Mouse (Mus musculus): ENCODE results near the gene Cct7. TPM values are rescaled to one million over a fixed set of nuclear protein-coding genes. Genes with fewer than 3 reads are reported as not detected.

The Cct7 gene
- polyA plus RNA-seq, 1 experiment = 96.7 TPM

GRCm38 (mm10) chr6:85498147-85498546 is 46.8 kb downstream of the Cct7 start:
- H3K4me1 ChIP-seq (ENCODE audit: control insufficient read depth, insufficient read depth, low read length) = no peaks in the 10 kb centered on the region
- H3K27ac ChIP-seq (ENCODE audit: insufficient read depth, low read depth, low read length) = no peak overlapping the region
- TF ChIP-seq CTCF (IDR thresholded peaks at IDR 0.05; ENCODE audit: low read depth, low read length) (no peak), POLR2A (IDR thresholded peaks at IDR 0.05; ENCODE audit: borderline replicate concordance, low read depth, low read length) (no peak)
- no peak overlapping the region for H3K4me3 ChIP-seq (ENCODE audit: insufficient read depth, low read length)

DNA sequence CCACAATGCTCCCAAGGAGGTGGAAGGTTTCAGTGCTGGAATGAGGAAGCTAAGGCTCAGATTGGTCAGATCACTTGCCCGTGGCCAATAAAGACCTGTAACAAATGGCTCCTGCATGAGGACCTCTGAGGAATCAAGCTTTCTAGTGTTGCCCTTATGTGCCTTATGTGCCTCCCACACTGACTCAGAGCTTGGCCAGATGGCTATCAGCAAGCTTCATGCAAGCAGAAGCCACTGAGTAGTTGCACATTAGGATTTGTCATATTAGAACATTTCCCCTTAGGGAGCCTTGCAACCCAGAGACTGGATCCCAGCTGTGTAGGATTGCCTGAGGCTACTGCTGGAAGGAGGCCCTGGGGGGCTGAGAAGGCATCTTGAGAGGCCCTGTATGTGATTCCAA is 49.1 kb downstream of the Cct7 start:
- H3K27ac ChIP-seq (ENCODE audit: insufficient read depth, low read depth, low read length) = no peak overlapping the region
- no peak overlapping the region for H3K4me3 ChIP-seq (ENCODE audit: insufficient read depth, low read length)
- H3K4me1 ChIP-seq (ENCODE audit: control insufficient read depth, insufficient read depth, low read length) = no peaks in the 10 kb centered on the region
- TF ChIP-seq POLR2A (IDR thresholded peaks at IDR 0.05; ENCODE audit: borderline replicate concordance, low read depth, low read length) (no peak), CTCF (IDR thresholded peaks at IDR 0.05; ENCODE audit: low read depth, low read length) (no peak)

- Histone ChIP-seq H3K4me1 (ENCODE audit: control insufficient read depth, insufficient read depth, low read length) (no peaks in the 10 kb centered on the region), H3K4me3 (ENCODE audit: insufficient read depth, low read length) (no peak overlapping the region), H3K27ac (ENCODE audit: insufficient read depth, low read depth, low read length) (no peak overlapping the region)
- no peak for TF ChIP-seq POLR2A (IDR thresholded peaks at IDR 0.05; ENCODE audit: borderline replicate concordance, low read depth, low read length)
- TF ChIP-seq CTCF (IDR thresholded peaks at IDR 0.05; ENCODE audit: low read depth, low read length) = no peak
Observed at GRCm38 (mm10) chr6:85501571-85502102, 50.3 kb downstream of the Cct7 start.

DNA sequence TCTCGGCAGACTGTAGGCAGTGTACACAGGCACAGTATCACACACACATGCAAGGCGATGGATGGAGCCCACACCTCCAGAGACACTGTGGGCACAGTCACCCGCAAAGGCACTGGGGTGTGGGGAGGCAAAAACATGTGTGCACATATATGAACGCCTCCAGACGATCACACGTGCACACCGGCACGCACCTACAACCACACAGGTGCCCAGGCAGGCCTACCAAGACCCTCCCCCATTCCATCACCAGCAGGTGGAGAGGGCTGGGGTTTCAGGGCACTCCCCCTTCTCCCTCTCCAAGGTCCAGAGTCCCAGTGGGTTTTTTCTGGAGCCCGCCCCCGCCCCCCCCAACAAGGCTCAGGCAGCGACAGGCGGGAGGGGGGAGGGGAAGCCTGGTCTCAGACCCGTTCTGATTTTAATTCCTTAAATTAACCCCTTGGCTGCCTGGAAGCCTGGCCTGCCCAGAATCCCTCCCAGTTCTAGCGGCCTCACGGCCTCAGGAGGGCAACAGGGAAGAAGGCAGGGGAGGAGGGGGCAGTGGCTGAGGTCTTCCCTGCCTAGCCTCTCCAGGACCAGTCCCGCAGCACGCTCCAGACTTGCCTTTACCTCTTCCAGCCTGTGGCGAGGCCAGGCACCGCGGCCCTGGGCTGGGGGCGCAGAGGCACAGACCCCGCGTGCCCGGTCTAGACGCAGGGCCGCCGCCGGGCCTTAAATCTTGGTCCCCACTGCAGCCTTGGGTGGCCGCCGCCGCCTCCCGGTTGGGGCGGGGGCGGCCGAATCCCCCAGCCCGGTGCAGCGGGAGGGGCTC is 51.0 kb downstream of the Cct7 start:
- no peak for TF ChIP-seq POLR2A (IDR thresholded peaks at IDR 0.05; ENCODE audit: borderline replicate concordance, low read depth, low read length)
- TF ChIP-seq CTCF (IDR thresholded peaks at IDR 0.05; ENCODE audit: low read depth, low read length) = no peak
- Histone ChIP-seq H3K4me3 (ENCODE audit: insufficient read depth, low read length) (peak overlapping the region; percentile 46), H3K27ac (ENCODE audit: insufficient read depth, low read depth, low read length) (no peak overlapping the region), H3K4me1 (ENCODE audit: control insufficient read depth, insufficient read depth, low read length) (no peaks in the 10 kb centered on the region)

- Histone ChIP-seq H3K4me1 (ENCODE audit: control insufficient read depth, insufficient read depth, low read length) (no peaks in the 10 kb centered on the region), H3K4me3 (ENCODE audit: insufficient read depth, low read length) (peak within 1 kb of the TSS; percentile 46), H3K27ac (ENCODE audit: insufficient read depth, low read depth, low read length) (no peak within 1 kb of the TSS)
- TF ChIP-seq CTCF (IDR thresholded peaks at IDR 0.05; ENCODE audit: low read depth, low read length) (no peak), POLR2A (IDR thresholded peaks at IDR 0.05; ENCODE audit: borderline replicate concordance, low read depth, low read length) (no peak)
Observed at GRCm38 (mm10) chr6:85502911-85503250, 51.6 kb downstream of the Cct7 start, which contains the start of gene Fbxo41. TSS of gene Fbxo41 (minus strand) at chr6:85502994.

DNA sequence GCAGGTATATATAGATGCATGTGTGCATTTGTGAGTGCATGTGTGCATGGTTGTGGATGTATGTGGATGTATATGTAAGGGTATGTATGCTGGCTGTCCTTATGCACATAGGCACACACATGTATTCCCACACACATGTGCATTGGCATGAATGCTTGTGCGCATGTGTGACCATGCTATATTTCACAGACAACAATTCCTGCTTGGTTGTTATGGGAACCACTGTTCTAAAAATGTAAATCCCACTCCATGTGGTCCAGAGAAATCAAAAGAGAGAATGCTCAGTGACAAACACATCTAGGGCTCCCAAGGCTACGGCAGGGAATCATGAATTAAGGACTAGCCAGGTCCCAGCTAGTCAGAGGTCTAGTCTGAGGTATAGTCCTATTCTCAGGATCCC is 53.6 kb downstream of the Cct7 start:
- Histone ChIP-seq H3K4me3 (ENCODE audit: insufficient read depth, low read length) (no peak overlapping the region), H3K4me1 (ENCODE audit: control insufficient read depth, insufficient read depth, low read length) (no peaks in the 10 kb centered on the region), H3K27ac (ENCODE audit: insufficient read depth, low read depth, low read length) (no peak overlapping the region)
- TF ChIP-seq POLR2A (IDR thresholded peaks at IDR 0.05; ENCODE audit: borderline replicate concordance, low read depth, low read length) = no peak
- TF ChIP-seq CTCF (IDR thresholded peaks at IDR 0.05; ENCODE audit: low read depth, low read length) = no peak

DNA sequence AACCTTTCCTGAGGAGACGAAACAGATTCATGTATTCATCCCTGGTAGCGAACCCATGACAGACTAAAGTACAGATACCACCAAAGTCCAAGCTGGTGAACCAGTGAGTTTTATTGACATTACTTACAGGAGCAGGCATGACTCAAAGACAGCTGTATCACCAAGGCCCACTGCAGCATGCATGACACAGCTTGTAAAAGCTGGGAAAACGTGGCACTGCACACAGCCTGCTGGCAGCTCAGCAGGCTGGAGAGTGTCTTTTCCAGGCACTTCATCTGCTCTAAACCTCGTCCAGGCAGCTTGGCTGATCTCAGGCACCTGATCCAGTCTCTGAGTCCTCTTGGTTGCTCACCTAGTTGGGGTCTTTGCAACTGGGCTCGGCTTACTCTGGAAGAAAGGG is 57.3 kb downstream of the Cct7 start:
- no peaks in the 10 kb centered on the region for H3K4me1 ChIP-seq (ENCODE audit: control insufficient read depth, insufficient read depth, low read length)
- no peak overlapping the region for H3K4me3 ChIP-seq (ENCODE audit: insufficient read depth, low read length)
- TF ChIP-seq CTCF (IDR thresholded peaks at IDR 0.05; ENCODE audit: low read depth, low read length) (no peak), POLR2A (IDR thresholded peaks at IDR 0.05; ENCODE audit: borderline replicate concordance, low read depth, low read length) (no peak)
- H3K27ac ChIP-seq (ENCODE audit: insufficient read depth, low read depth, low read length) = no peak overlapping the region

GRCm38 (mm10) chr6:85510476-85510875 is 59.2 kb downstream of the Cct7 start:
- Histone ChIP-seq H3K4me3 (ENCODE audit: insufficient read depth, low read length) (no peak overlapping the region), H3K4me1 (ENCODE audit: control insufficient read depth, insufficient read depth, low read length) (no peaks in the 10 kb centered on the region), H3K27ac (ENCODE audit: insufficient read depth, low read depth, low read length) (no peak overlapping the region)
- TF ChIP-seq POLR2A (IDR thresholded peaks at IDR 0.05; ENCODE audit: borderline replicate concordance, low read depth, low read length) (no peak), CTCF (IDR thresholded peaks at IDR 0.05; ENCODE audit: low read depth, low read length) (peak; percentile 35; the same call in 1 of the 2 replicates)

DNA sequence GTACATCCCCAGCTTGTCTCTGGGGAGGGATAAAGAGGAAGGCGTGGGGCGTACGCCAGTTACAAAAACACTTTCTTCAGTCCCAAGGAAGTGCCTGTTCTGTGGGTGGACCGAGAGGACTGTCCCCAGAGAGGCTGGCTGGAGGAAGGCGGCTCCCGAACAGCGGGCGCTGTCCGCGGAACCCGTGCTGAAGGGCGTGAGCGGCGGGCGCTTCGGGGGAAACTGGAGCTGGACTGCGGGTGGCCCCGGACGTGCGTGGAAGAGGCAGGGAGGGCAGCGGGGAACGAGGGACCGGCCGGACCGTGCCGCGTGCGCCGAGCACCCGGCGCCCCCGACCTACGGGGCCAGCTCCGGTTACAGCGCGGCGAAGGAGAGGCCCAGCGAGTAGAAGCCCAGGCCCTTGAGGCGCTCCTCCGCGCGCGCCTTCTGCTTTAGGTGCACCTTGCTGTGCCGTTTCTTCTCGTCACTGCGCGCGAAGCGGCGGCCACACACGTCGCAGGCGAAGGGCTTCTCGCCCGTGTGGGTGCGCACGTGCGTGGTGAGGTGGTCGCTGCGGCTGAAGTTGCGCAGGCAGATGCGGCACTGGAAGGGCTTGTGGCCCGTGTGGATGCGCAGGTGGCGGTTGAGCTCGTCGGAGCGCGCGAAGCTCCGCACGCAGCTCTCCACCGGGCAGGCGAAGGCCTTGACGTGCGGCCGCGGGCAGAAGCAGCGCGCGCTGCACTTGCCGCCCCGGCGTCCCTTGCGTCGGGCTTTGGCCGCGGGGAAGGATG is 60.2 kb downstream of the Cct7 start:
- Histone ChIP-seq H3K4me1 (ENCODE audit: control insufficient read depth, insufficient read depth, low read length) (no peaks in the 10 kb centered on the region), H3K27ac (ENCODE audit: insufficient read depth, low read depth, low read length) (no peak overlapping the region), H3K4me3 (ENCODE audit: insufficient read depth, low read length) (no peak overlapping the region)
- TF ChIP-seq CTCF (IDR thresholded peaks at IDR 0.05; ENCODE audit: low read depth, low read length) (no peak), POLR2A (IDR thresholded peaks at IDR 0.05; ENCODE audit: borderline replicate concordance, low read depth, low read length) (no peak)

DNA sequence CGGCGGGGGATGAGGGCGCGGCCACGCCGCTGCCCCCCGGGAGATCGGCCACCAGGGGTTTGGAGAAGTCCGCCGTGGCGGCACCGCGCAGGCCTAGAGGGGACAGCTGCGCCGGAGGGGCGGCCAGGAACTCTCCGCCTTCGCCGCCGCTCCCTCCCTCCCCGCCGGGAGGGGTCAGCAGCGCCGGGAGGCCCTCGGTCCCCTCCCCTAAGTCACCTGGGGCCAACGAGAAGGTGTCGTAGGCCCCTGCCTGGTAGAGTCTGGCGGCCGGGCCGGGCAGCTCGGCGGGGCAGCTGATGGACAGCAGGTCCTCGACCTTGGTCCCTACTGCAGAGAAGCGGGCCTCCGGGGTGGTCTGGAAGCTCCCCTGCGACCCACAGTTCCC is 60.7 kb downstream of the Cct7 start:
- Histone ChIP-seq H3K27ac (ENCODE audit: insufficient read depth, low read depth, low read length) (no peak overlapping the region), H3K4me3 (ENCODE audit: insufficient read depth, low read length) (no peak overlapping the region), H3K4me1 (ENCODE audit: control insufficient read depth, insufficient read depth, low read length) (no peaks in the 10 kb centered on the region)
- TF ChIP-seq POLR2A (IDR thresholded peaks at IDR 0.05; ENCODE audit: borderline replicate concordance, low read depth, low read length) = no peak
- no peak for TF ChIP-seq CTCF (IDR thresholded peaks at IDR 0.05; ENCODE audit: low read depth, low read length)

Data from bone marrow macrophage, adult 2 months (primary cell).